Mouse (Mus musculus) thymus, adult 2 months (tissue): Measurements from ENCODE around the gene Skap1. TPM values are rescaled to one million over a fixed set of nuclear protein-coding genes. Genes with fewer than 3 reads are reported as not detected.
"Not testable (repeated sequence)": the region's sequence is repeated elsewhere in the genome, so short reads cannot be mapped to it uniquely, and the experiment has no call there.

Source experiments
- DNase-seq: peaks from one replicate; pipeline ENCODE4 v3.0.0; 2021
- H3K27ac ChIP-seq: fragments of 200-500 bp; 2 replicates; pipeline ENCODE4 v1.5.1; 2012; ENCODE audit warnings: low read length, control low read depth; ENCODE audit not compliant: control insufficient read depth, insufficient read depth
- H3K27me3 ChIP-seq: fragments of 200-500 bp; 2 replicates; pipeline ENCODE4 v1.6.1; 2012; ENCODE audit warnings: mild to moderate bottlenecking, low read length, moderate library complexity, mixed read lengths; ENCODE audit not compliant: control insufficient read depth, insufficient read depth
- H3K36me3 ChIP-seq: fragments of 200-500 bp; 2 replicates; pipeline ENCODE4 v1.6.1; 2012; ENCODE audit warnings: mild to moderate bottlenecking, low read length, moderate library complexity; ENCODE audit not compliant: control insufficient read depth, insufficient read depth
- H3K4me1 ChIP-seq: fragments of 200-500 bp; replicated peaks from 2 replicates; pipeline ENCODE4 v1.6.1; 2012; ENCODE audit warnings: low read length; ENCODE audit not compliant: control insufficient read depth, insufficient read depth
- H3K4me3 ChIP-seq: fragments of 200-500 bp; 2 replicates; pipeline ENCODE4 v1.5.1; 2012; ENCODE audit warnings: mild to moderate bottlenecking, low read length, control low read depth, moderate library complexity; ENCODE audit not compliant: control insufficient read depth, insufficient read depth
- CTCF ChIP-seq: fragments of 200-500 bp; IDR thresholded peaks from 2 replicates; pipeline ENCODE4 v1.5.1; 2012; ENCODE audit warnings: mild to moderate bottlenecking, control low read depth, low read length, moderate library complexity, borderline replicate concordance; ENCODE audit not compliant: control insufficient read depth, poor library complexity, insufficient read depth; ENCODE audit errors: extremely low read depth
- POLR2A ChIP-seq: fragments of 200-500 bp; IDR thresholded peaks from 2 replicates; pipeline ENCODE4 v1.6.1; 2012; ENCODE audit warnings: mild to moderate bottlenecking, low read length, control low read depth, moderate library complexity; ENCODE audit not compliant: control insufficient read depth, poor library complexity, insufficient read depth; ENCODE audit errors: extremely low read depth
- WGBS: fragments of 180-500 bp; shearing (Covaris S2); methylation state at CpG from one replicate; pipeline ENCODE4 v1.1.7; 2018; 5-methylcytosine and 5-hydroxymethylcytosine counted together
- polyA plus RNA-seq: library from polyadenylated mRNA; depleted of rRNA; stranded (reverse); fragments of >200 nt; gene quantifications from 2 replicates; pipeline ENCODE4 v1.2.3, GENCODE M21; 2012

Skap1 gene
- polyA plus RNA-seq, 1 experiment: 205 TPM

DNA sequence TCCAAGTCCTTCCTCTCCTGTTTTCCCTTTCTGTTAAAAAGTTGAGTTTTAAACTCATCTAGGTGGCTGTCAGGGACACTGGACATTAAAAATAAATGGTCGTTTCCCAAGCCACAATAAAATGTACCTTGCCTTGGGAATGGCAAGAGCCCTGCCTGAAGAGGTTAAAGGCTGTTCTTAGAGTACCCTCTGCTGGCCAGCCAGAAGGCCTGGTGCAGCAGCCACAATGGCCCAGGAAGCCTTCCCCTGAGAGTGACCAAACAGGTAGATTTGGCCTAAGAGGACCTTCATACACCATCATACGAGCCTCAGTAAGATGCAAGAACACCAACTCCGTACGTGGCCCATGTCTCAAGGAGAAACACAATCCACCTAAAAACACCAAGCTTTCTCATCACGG lies 246.9 kb downstream of the Skap1 start:
- TF ChIP-seq CTCF (no peak), POLR2A (no peak)
- no peak overlapping the region for H3K4me3 ChIP-seq
- WGBS: 93% methylated on average over 5 of the region's 5 CpGs
- no peaks in the 10 kb centered on the region for H3K27me3 ChIP-seq
- no peak overlapping the region for H3K27ac ChIP-seq
- peaks cover 72% of the 10 kb centered on the region for H3K36me3 ChIP-seq
- DNase-seq: no peak
- H3K4me1 ChIP-seq: no peaks in the 10 kb centered on the region

DNA sequence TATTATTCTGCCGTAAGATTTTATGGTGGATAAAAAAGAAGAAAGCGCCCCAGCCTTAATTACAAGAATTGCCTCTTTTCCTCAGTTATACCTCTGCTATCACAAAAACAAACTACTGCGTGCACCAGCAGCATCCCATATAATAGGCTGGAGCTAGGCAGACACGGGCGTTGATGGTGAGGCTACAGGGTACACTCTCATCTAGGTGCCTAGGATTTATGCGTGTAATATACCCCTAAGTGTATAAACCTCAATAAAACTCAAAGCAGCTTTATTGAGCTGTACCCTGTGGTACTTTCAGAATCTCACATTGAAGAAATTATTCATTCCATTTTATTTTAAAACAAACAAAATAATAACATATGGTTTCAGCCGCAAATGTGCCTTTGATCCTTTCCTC lies 247.3 kb downstream of the Skap1 start:
- 96% methylated on average over 7 of the region's 7 CpGs for WGBS
- H3K36me3 ChIP-seq: peaks cover 68% of the 10 kb centered on the region
- no peaks in the 10 kb centered on the region for H3K27me3 ChIP-seq
- H3K27ac ChIP-seq: no peak overlapping the region
- no peak for DNase-seq
- no peak overlapping the region for H3K4me3 ChIP-seq
- TF ChIP-seq CTCF (no peak), POLR2A (no peak)
- no peaks in the 10 kb centered on the region for H3K4me1 ChIP-seq

DNA sequence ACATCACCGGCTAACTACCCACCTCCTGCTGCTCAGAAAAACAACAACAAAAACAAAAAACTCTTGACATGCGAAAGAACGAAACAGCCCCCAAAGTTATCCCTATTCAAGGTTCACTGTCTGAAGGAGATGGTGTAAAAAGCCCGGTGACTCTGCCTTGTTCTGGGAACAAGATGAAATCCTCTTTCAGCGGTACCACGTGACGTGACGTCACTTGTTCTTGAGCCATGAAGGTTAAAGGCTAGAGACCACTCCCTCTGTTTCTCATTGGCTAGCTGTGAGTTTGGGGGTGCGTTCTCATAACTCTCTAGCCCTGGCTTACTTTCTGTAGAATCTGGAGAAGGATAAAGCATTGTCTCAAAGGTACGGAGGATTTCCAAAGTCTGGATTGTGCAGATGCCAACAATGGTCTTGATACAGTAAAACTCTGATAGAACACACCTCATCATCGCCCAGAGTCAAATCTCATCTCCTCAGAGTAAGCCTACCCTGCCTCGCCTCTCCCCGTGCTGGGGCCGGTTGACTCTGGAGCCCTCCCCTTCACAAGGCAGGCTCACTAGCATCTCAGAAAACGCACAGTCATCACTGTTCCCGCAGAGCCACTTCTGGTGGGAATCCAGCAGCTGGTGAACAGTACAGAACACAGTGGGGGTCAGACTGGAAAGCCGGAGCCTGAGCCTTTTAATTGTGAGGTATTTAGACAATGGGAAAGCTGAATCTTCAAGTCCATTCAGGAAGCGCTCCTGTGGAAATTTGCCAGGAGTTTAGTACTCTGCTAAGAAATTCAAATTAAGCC lies 249.0 kb downstream of the Skap1 start:
- Histone ChIP-seq H3K4me1 (no peaks in the 10 kb centered on the region), H3K4me3 (no peak overlapping the region), H3K27me3 (no peaks in the 10 kb centered on the region), H3K36me3 (peaks cover 58% of the 10 kb centered on the region), H3K27ac (no peak overlapping the region)
- no peak for DNase-seq
- TF ChIP-seq CTCF (no peak), POLR2A (no peak)
- WGBS: 81% methylated on average over 18 of the region's 18 CpGs

- H3K27me3 ChIP-seq: no peaks in the 10 kb centered on the region
- H3K36me3 ChIP-seq: peaks cover 55% of the 10 kb centered on the region
- H3K4me1 ChIP-seq: no peaks in the 10 kb centered on the region
- 94% methylated on average over 7 of the region's 7 CpGs for WGBS
- H3K27ac ChIP-seq: no peak overlapping the region
- DNase-seq: no peak
- no peak overlapping the region for H3K4me3 ChIP-seq
- TF ChIP-seq CTCF (no peak), POLR2A (no peak)
These were observed 249.6 kb downstream of the Skap1 start for GRCm38 (mm10) chr11:96714011-96714410.

DNA sequence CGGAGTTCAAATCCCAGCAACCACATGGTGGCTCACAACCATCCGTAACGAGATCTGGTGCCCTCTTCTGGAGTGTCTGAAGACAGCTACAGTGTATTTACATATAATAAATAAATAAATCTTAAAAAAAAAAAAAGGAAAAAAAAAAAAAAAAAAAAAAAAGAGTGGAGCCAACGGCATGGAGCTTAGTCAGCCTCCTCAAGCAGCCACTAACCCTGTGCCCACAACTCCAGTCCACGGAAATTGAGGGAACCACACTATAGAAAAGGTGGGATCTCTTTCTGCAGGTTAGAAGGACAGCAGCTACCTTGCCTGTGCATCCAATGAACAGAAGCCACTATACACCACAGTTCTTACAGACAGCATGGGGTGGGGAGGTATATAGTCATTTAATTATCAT lies 250.8 kb downstream of the Skap1 start:
- H3K27ac ChIP-seq, H3K4me3 ChIP-seq, H3K4me1 ChIP-seq, DNase-seq, H3K27me3 ChIP-seq: not testable (repeated sequence)
- H3K36me3 ChIP-seq: peaks cover 48% of the 10 kb centered on the region
- 89% methylated on average over 5 of the region's 5 CpGs for WGBS

DNA sequence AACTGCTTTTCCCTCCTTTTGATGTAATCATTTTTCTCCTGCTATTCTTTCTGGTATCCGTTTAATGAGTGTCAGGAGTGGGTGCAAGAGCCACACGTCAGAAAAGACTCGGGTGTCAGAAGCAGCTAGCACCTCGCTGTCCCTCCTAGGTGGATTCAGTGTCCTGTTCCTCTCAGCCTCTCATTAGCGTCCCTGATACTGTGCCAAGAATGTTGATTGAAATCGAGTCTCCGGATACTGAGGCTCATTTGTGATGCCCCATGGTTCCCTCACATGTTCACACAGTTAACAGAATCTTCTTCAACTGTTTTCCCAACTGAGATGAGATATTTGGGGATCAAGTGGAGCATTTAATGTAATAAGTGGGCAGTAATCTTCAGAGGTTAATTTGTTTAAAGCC lies 254.2 kb downstream of the Skap1 start:
- Histone ChIP-seq H3K27ac (no peak overlapping the region), H3K4me1 (no peaks in the 10 kb centered on the region), H3K36me3 (peaks cover 25% of the 10 kb centered on the region), H3K27me3 (no peaks in the 10 kb centered on the region), H3K4me3 (no peak overlapping the region)
- 88% methylated on average over 7 of the region's 7 CpGs for WGBS
- no peak for TF ChIP-seq CTCF
- TF ChIP-seq POLR2A: no peak
- no peak for DNase-seq

DNA sequence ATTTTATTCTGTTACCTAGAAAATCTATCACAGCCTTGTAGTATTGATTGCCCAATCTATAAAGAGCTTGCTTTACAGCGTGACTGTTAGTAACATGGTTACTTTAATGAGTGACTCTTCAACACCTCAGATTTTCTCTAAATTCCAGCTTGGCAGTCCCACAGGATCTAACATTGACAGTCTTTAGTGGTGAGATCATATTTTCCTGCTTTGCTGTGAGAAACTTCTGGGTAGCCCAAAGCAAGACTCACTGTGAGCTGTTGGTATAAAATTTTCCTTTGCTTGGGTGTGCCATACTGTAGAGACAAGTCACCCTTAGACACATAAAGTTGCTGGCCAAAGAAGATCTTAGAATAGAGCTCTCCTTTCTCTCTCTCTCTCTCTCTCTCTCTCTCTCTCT lies 261.4 kb downstream of the Skap1 start:
- no peak for TF ChIP-seq CTCF
- no peak for TF ChIP-seq POLR2A
- Histone ChIP-seq H3K4me3 (no peak overlapping the region), H3K27me3 (no peaks in the 10 kb centered on the region), H3K36me3 (peaks cover 5% of the 10 kb centered on the region), H3K27ac (no peak overlapping the region), H3K4me1 (no peaks in the 10 kb centered on the region)
- no peak for DNase-seq
- 98% methylated on average over 1 of the region's 1 CpGs for WGBS
